Mouse (Mus musculus) cerebral cortex, adult 2 months (tissue): ENCODE measurements around the gene Ptger1.

Source experiments
- WGBS: fragments of 180-500 bp; shearing (Covaris S2); methylation state at CpG from one replicate; pipeline ENCODE4 v1.1.7; 2018; 5-methylcytosine and 5-hydroxymethylcytosine counted together

Ptger1 gene

DNA sequence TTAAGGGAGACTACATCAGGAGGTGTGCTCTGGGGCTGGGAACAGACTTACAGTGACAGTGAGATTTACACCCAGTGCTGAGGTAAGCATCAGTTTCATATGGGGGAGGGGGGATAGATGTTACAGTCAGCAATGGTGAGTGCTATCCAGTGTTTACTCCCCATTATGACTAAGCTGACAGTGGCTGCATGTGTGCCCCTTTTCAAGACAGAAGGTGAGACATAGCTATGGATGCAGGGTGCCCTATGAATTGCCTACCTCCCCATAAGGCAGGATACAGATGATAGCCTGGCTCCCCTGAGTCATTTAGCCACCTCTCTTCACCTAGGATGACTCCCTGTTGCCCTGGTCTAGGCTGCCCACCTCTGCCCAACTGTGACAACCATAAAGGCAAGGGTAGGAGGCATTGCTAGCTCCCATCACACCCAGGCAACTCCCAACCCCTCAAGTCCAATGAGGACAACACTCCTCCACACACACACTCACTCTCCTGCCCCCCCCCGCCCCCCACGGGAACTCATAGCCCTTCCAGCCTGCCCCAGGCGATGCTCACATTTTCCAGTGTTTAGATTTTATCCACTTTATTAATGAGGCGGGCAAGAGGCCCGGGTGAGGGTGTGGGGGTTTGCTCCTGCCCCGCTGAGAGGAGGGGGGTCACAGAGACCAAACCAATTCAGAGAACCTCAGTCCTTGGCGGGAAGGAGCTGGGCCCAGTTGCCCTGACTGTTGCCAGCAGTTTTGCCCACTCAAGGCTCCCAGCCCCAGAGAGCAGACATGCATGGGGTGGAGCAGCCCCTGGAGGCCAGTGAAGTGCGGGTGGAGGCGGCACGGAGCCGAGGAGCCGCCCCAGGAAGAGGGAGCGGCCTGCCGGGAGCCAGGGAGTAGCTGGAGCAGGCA lies at the start of gene Ptger1:
Gene Ptger1 (plus strand): TSS at position 710 of the 897 bp plus-strand sequence.
- WGBS = 13% methylated on average over 14 of the region's 14 CpGs

DNA sequence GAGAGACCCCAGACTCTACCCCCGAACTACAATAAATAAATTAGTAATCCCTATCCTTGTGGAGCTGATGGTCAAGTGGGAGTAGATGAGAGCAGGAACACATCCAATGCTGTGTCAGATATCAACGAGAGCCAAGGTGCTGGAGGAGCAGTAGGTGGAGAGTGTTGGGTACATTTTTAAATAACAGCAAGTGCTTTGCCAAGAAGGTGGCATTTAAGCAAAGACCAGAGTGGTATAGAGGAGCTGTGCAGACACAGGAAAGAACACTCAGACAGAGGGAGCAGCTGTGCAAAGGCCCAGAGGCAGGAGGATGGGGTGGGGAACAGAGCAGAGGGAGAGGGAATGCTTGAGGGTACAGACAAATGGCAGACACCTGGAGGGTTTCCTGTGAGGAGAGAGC lies 49.4 kb upstream of the Ptger1 start:
- 69% methylated on average over 2 of the region's 2 CpGs for WGBS

DNA sequence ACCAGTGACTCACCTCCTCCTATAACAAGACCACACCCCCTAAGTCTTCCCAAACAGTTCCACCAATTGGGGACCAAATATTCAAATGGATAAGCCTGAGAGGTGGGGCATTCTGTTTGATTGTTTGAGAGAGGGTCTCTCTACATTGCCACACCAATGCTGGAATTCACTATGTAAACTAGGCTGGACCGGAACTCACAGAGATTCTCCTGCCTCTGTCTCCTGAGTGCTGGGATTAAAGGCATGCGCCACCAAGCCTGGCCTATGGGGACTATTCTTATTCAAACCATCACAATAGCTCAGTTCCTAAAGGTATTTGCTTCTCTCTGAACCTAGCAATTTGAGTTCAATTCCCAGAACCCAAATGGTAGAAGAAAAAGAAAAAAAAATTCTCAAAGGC lies 47.9 kb upstream of the Ptger1 start:
- whole genome bisulfite sequencing = 100% methylated on average over 2 of the region's 2 CpGs

DNA sequence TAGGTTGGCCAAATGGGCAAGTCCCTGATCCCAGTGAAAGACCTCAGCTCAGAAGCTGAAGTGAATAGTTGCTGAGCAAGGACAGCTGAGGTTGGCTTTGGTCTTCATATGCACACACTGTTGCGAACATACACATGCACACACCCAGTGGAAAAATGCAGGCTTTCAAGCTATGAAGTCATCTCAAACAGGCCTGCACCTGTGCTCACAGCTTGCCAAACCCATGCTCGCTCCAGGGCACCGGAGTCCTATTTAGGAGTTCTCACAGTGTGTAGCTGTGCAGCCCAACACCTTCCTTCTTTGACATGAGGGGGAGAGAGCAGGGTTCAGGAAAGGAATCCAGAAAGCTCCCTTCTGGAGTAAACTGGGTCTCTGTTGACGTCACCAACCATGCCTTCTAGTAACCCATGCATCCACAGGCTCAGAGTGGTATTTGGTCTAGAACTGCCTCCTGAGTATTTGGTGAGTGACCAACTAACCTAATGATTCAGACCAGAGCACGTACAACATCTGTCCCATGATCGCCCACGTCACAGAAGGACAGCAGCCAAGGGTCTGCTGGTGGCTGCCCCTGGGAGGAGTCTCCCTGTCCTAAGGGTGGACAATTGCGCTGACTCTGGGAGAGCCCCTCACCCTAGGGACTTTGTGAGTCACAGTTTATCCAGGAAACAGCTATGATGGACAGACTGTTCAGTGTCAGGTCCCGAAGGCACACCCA lies 46.8 kb upstream of the Ptger1 start:
- WGBS = 83% methylated on average over 9 of the region's 9 CpGs

DNA sequence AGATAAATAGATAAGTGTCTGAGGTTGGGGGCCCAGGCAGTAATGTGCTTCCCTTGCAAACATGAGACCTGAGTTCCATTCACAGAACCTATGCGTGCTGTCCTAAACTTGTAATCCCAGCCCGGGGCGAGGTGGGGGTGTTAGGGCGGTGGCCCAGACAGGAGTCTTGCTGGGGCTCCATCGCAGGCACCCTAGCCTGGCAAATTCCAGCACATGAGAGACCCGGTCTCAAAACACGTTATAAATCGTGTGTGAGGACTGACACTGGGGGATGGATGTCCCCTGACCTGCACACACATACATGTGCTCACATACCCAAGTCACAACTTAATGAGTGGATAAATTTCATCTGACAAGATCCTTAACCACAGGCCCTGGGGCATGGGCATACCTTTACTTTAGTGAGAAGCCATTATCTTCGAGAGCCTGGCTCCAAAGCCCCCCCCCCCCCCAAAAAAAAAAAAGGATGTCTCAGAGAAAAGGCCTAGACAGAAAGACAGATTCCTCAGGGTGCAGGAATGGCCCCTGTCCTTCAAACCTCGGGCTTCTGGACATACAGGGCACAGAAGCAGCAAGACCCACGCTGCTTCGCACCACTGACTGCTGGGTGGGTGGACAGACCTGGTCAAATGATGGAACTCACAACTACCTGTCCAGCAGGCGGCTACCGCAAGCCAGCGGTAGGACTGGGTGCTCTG lies 44.6 kb upstream of the Ptger1 start:
- WGBS = 49% methylated on average over 15 of the region's 15 CpGs

DNA sequence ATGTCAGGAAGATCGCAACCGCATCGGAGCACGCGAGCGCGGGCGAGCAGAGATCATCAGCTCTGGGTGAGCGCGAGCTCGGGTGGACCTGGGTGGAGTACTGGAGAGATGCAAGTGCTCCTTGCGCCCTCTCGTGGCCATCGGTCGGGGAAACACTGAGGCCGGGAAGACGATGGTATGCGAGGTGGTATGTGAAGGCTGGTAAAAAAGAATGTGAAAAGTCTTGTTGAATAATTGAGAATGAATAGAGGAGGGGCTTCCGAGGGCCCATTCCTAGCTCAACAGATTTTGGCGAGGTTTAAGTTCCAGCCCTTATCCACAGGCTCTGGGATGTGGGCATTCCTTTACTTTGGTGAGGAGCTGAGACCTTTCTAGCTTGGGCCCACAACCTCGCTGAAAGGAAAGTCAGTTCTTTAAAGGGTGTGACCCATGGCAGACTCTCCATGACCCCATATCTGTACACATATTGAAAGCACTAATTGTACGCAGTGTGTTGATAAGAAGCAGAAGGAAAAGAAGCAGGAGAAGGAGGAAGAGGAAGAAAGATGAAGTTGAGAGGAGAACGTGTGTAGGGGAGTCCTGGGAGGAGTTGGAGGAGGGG lies 44.0 kb upstream of the Ptger1 start:
- 10% methylated on average over 23 of the region's 23 CpGs for WGBS

DNA sequence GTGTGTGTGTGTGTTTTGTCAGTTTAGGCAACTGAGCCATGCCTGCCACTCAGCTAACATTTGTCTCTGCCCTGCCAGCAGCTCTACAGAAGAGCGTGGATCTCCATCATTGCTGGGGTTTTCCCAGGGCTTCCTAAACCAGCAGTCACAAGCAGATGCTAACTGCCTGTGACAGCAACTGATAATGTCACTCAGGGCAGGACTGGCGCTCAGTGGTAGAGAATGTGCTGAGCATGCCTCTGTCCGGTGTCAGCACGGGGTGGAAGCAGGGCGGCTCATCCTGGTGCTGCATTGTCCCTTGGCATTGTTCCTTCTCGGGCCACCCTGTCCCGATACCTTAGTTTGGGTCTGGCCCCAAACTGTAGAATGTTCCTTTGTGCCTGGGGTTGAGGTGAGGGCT lies 42.9 kb upstream of the Ptger1 start:
- 90% methylated on average over 7 of the region's 7 CpGs for WGBS

DNA sequence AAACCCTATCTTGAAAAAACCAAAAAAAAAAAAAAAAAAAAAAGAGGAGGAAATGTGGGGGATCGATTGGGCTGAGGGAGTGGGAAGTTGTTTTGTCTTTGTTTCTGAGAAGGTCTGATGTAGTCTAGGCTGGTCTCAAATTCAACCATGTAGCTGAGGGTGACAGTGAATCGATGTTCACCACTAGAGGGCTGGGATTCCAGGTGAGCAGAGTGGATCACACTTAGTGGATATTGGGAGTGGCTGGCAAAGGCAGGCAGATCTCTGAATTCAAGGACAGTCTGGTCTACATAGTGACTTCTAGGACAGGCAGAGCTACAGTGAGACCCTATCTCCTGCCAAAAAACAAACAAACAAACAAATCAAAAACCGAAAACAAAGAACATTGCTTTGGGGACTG lies 41.7 kb upstream of the Ptger1 start:
- WGBS = 39% methylated on average over 3 of the region's 3 CpGs

DNA sequence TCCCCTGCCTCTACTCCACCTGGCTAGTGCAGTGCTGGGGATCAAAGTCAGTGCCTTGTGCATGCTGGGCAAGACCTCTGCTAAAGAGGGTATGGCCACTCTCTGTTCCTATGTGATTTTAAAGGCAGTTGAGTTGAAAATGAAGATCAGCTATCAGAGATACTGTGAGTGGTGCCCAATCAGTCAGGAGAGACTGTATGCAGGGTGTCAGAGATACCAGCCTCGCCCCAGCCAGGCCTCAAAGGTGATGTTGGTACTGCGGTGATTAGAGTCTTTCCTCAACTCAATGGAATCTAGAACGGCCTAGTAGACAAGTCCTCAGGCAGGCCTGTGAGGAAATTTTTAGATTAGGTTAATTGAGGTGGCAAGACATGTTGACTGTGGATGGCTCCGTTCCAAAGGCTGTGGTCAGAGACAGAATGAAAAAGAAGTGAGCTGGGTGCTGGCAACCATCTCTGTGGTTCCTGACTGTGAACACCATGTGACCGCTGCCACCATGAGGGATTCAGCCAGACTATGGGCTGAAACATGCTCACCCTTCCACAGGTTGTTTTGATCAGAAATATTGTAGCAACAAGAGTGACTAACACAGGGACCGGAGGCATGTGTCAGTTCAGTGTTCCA lies 40.7 kb upstream of the Ptger1 start:
- 89% methylated on average over 6 of the region's 6 CpGs for WGBS

DNA sequence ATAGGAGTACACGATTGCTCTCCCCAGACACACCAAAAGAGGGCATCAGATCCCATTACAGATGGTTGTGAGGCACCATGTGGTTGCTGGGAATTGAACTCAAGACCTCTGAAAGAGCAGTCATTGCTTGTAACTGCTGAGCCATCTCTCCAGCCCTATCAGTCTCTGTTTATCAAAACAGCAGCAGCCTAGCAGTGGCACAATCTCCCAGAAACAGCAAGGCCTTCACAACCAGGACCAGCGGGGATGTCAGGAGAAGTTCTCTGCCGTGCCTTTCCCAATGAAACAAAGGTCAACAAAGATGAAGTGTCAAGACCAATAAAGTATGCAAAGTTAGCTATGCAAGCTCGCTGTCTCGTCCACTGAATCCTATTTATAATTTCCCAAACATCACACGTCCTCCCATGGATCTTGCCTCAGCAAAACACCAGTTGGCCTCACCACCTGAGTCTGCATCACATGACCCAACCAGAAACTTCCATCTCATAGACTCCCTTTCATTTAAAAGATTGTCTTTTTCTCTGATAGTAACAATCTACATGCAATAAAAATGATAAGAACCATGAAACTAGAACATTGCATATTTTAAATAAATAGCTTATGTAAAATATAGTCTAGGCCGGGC lies 34.3 kb upstream of the Ptger1 start:
- 87% methylated on average over 7 of the region's 7 CpGs for WGBS

DNA sequence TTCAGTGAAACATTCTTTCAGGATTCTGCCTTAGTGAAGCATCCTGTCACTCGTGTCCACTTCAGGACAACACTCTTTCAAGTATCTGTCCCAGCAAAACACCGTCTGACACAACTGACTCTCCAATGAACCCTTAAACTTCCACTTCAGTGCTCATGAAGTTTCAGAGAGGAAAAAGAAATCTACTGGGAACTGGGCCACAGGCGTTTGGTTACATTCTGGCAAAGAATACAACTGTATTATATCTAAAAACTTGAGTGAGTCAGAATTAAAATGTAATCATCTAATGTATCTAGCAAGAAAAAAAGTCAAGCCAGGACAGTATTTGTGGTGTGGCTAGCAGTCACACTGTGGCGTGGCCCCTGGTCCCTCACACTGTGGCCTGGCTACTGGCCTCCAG lies 27.6 kb upstream of the Ptger1 start:
- 76% methylated on average over 4 of the region's 4 CpGs for WGBS

DNA sequence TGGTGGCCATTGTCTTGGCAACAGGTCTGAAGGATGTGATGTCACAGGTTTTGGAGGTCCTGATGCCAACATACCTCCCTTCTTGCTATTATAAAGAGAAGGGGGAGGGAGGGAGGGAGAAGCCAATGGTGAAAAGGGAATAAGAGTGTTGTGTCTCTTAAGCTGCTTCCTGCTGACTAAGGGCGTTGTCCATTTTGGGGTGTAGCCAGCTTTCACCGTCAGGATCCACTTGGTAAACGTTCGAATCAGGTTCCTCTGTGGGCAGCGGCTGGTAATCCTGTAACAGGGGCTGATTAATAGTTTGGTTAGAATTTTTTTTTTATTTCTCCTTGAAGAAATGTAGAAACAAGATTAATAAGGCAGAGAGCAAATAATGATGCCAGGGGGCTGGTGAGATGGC lies 26.8 kb upstream of the Ptger1 start:
- WGBS = 73% methylated on average over 5 of the region's 5 CpGs

DNA sequence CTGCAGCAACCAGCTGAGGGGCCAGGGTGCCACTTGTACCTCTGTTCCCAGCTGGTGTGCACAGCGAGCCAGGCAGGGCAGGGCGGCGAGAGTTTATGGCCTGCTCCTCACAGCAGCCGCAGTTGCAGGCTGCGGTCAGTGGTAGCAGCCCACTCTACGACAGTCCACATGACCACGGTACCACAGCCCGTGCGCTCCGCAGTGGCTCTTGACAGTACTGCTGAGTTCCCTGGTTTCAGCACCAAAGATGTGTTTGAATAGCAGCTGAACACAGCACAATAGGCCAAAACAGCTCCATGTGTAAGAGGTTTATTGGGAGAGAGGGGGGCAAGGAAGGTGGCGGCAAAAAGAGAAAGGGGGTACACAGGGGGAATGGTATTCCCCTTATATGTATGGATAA lies 19.0 kb upstream of the Ptger1 start:
- 97% methylated on average over 11 of the region's 11 CpGs for WGBS

DNA sequence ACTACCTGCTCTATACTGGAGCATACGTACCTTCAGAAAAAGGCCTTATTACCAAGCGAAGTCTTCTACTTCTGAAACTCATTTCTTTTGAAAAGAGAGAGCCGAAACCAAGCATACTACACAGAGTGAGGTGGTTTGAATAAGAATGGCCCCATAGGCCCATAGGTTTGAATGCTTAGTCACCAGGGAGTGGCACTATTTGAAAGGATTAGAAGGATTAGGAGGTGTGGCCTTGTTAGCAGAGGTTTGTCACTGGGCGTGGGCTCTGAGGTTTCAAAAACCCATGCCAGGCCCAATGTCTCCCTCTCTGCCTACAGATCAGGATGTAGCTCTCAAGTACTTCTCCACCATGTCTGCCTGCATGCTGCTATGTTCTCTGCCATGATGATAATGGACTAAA lies 18.4 kb upstream of the Ptger1 start:
- 97% methylated on average over 4 of the region's 4 CpGs for WGBS

DNA sequence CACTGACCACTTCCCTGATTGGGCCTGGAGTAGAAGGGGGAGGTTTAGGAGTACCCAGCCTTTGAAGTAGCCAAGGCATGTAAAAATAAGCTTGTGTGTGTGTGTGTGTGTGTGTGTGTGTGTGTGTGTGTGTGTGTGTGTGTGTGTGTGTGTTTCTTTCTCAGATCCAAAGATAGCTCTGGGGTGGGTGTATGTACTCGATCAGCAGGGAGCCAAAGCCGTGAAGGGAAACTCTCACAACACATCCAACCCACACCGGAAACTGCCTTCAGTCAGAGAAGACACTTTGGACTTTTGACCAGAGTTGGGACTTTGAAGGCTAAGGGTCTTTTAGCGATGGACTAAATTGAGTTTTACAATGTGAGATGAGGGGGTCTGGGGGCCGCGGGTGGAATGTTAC lies 16.8 kb upstream of the Ptger1 start:
- WGBS = 67% methylated on average over 6 of the region's 6 CpGs

DNA sequence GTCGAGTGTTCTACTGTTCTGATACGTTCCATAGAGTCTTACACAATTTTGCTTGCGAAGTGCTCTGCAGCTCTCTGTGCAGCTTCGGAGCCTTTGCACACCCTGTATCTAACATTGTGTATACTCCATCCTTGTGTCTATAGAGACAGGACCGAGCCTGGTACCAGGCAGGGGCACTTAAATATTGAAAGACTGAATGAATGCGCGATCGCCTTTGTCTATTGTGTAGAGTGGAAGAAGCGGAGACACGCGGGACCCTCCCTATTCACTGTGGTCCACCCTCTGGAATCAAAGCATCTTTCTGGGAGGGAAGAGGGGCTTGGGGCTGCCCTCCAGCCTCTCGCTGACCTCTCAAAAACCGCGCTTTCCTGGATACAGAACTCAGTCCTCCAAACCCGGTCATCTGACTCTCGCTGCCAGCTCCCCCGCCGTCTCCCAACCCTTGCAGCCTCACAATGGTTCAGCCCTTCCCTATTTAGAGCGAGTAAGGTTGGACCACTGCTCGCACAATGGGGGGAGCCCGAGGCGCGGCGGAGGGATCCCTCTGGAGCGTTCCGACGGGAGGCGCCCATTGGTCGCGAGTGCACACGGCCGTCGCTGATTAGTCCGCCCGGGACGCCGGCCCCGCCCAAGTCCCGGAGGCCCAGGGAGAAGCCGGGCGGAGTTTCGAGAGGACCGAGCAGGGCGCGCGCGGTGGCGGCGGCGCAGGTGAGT lies 14.3 kb upstream of the Ptger1 start, which contains the start of gene Gipc1:
Gene Gipc1 (plus strand): TSS at position 648 of the 714 bp plus-strand sequence.
- 2% methylated on average over 48 of the region's 50 CpGs for WGBS

DNA sequence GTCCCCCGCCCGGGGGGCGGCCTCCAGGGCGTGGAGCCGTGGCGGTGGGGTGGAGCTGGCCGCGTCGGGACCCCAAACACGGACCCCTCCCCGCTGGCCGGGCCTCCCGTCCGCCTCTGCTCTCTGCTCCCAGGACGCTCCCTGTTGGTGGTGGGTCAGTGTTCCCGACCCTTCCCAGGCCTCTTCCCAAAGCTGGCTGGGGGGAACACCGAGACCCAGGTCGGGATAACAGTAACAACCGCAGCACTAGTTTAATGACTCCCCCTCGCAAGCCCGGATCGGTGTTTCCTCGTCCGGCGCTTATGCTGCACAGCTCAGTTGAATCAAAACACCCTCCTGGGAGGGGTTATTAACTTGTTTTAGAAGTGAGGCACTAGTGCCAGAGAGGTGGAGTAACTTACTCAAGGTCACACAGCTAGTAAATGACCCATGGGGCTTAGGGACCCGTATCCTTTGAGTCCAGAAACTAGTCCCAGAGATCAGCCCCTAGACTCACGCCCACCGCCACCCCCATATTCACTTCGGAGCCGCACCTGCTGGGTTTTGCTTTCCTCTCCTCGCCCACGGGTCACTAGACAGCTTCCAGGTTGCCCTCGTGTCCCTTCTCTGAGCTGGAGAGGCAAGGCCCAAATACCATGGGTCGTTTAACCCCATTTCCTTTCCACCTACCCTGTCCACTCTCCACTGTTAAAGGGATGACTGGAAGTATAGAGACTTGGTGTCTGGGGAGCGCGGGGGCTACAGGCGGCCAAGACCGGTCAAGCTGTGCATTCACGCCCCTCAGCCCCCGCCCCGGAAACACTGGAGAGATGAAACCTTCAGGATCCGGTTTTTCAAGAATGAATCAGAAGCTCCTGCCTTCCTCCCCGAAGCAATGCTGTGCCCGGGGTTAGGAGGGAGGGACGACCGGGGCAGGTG lies 13.5 kb upstream of the Ptger1 start:
- WGBS = 1% methylated on average over 46 of the region's 46 CpGs

DNA sequence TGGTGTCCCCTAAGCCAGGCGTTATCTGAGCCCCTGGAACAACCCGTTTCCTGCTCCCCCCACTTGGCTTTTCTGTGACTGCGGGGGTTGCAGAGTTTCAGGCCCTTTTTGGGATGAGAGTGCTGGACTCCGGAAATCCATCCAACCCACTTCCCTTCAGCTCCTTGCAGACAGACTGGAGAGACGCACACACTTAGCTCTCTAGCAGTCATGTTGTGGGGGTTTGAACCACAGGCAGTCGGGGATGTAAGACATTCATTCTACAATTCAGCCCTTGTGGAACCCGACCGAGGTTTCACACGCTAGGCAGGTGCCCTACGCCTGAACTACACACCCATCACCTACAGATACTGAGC lies 12.8 kb upstream of the Ptger1 start:
- 16% methylated on average over 10 of the region's 10 CpGs for WGBS

DNA sequence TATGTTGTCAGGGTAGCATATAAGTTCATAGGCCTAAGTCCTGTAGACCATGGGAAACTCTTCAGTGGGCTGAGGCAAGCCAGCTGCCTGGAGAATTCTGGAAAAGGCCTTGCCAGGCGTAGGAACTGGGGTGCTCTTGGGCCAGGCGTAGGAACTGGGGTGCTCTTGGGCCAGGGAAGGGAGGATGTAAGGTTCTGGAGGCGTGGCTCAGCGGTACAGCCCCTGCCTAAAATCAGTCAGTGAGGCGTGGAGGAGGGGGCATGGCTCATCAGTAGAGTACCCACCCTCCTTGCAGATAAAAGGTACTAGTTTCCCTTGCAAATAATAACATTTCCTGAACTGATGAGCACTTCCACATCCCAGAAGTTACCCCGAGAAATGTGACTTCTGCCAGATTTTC lies 11.8 kb upstream of the Ptger1 start:
- WGBS = 95% methylated on average over 6 of the region's 6 CpGs
